Comparison of ENCODE assay signal across 17 mouse cellular contexts in the genomic region with DNA sequence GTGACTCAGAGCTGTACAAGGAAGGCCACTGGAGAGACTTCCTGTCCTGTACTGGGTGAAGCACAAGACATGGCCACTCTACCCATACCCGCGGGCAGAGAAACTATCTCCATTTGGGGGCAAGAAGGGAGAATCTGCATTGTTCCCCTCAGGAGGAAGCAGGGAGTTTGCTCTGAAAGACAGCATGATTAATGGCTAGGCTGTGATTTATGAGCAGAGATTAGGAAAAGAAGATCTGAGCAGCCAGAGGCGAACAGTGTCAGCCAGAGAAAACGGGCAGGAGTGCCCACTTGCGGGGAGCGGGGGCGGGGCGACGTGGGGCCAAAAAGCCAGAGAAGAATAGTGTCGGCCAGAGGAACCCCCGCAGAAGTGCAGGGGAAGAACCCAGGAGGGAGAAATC. TPM values are rescaled to one million over a fixed set of nuclear protein-coding genes. Genes with fewer than 3 reads are reported as not detected.
DNase-seq lines count a peak whose midpoint lies in the region; ATAC-seq and TF ChIP-seq lines count a peak whose summit lies in the region.
"Had no signal": no experiment of that assay in that cellular context is flagged by ENCODE, and none has a peak within 500 bp of the region (broad histone marks: within the 10 kb centered on the region; RNA-seq: fewer than 3 reads in every experiment).

No protein-coding gene starts in this region.

- WGBS in hindbrain, embryonic 10.5 days: 58% methylated on average over 11 of the region's 11 CpGs
- WGBS in hindbrain, embryonic 14.5 days: 38% methylated on average over 11 of the region's 11 CpGs
- 43% methylated on average over 11 of the region's 11 CpGs for WGBS in liver, embryonic 12.5 days (ENCODE audit: insufficient replicate concordance)

- no peaks in the 10 kb centered on the region for H3K9me3 ChIP-seq in hindbrain, embryonic 10.5 days
- no peaks in the 10 kb centered on the region for H3K9me3 ChIP-seq in hindbrain, embryonic 14.5 days (ENCODE audit: control insufficient read depth, low read length)
- H3K9me3 ChIP-seq in liver, embryonic 12.5 days (replicated peaks): no peaks in the 10 kb centered on the region
- H3K9me3 ChIP-seq: midbrain, embryonic 15.5 days had no signal

- H3K4me2 ChIP-seq in hindbrain, embryonic 14.5 days (replicated peaks): no peak overlapping the region
- H3K4me2 ChIP-seq in liver, embryonic 12.5 days: no peak overlapping the region
- H3K4me2 ChIP-seq: lung, embryonic 14.5 days; midbrain, embryonic 15.5 days had no signal

- no peak overlapping the region for H3K9ac ChIP-seq in hindbrain, embryonic 14.5 days
- H3K9ac ChIP-seq in liver, embryonic 12.5 days: no peak overlapping the region
- H3K9ac ChIP-seq: lung, embryonic 14.5 days; midbrain, embryonic 15.5 days had no signal

- H3K27ac ChIP-seq in hindbrain, embryonic 10.5 days: peak overlapping the region; percentile 35; the same call in 1 of the 2 replicates
- no peak overlapping the region for H3K27ac ChIP-seq in hindbrain, embryonic 14.5 days
- peak overlapping the region; percentile 87; the same call in 1 of the 2 replicates for H3K27ac ChIP-seq in layer of hippocampus, adult 2 months
- no peak overlapping the region for H3K27ac ChIP-seq in liver, embryonic 12.5 days
- H3K27ac ChIP-seq: macrophage; midbrain, embryonic 15.5 days had no signal

- H3K4me1 ChIP-seq in hindbrain, embryonic 10.5 days (replicated peaks): peaks cover 32% of the 10 kb centered on the region
- 0 out of 2 replicates have a peak, but pooled peaks cover 4% of the 10 kb centered on the region for H3K4me1 ChIP-seq in hindbrain, embryonic 14.5 days (replicated peaks; ENCODE audit: control insufficient read depth, insufficient read depth, low read length)
- no peaks in the 10 kb centered on the region for H3K4me1 ChIP-seq in liver, embryonic 12.5 days

- H3K36me3 ChIP-seq in hindbrain, embryonic 10.5 days: no peaks in the 10 kb centered on the region
- H3K36me3 ChIP-seq in hindbrain, embryonic 14.5 days (replicated peaks; ENCODE audit: control insufficient read depth, insufficient read depth): no peaks in the 10 kb centered on the region
- no peaks in the 10 kb centered on the region for H3K36me3 ChIP-seq in liver, embryonic 12.5 days
- H3K36me3 ChIP-seq: midbrain, embryonic 15.5 days had no signal

- H3K27me3 ChIP-seq in hindbrain, embryonic 10.5 days (ENCODE audit: insufficient read depth, poor library complexity, severe bottlenecking): no peaks in the 10 kb centered on the region
- no peaks in the 10 kb centered on the region for H3K27me3 ChIP-seq in hindbrain, embryonic 14.5 days (ENCODE audit: control insufficient read depth, insufficient read depth, low read length)
- peaks cover 9% of the 10 kb centered on the region; the same call in 1 of the 2 replicates for H3K27me3 ChIP-seq in liver, embryonic 12.5 days (replicated peaks)
- H3K27me3 ChIP-seq: midbrain, embryonic 15.5 days had no signal

- no peak for TF ChIP-seq CTCF in layer of hippocampus, adult 2 months (conservative IDR thresholded peaks at IDR 0.05)

- no peak for ATAC-seq in hindbrain, embryonic 14.5 days (ENCODE audit: low FRiP score)
- no peak for ATAC-seq in liver, embryonic 12.5 days
- ATAC-seq: inflammation-experienced regulatory T-cells, adult 6 months had no signal

- DNase-seq in hindbrain, embryonic 10.5 days (ENCODE audit: low spot score): no peak
- DNase-seq in hindbrain, embryonic 14.5 days (ENCODE audit: low spot score): no peak
- no peak for DNase-seq in layer of hippocampus, adult 2 months (ENCODE audit: low spot score in 2 of 2)
- no peak for DNase-seq in layer of hippocampus, postnatal 10 days (ENCODE audit: low spot score in 2 of 2)
- peak; percentile 62 for DNase-seq in adrenal gland, postnatal 14 days
- DNase-seq in hindlimb bud, embryonic 11.5 days (ENCODE audit: extremely low spot score, low read depth, low spot score): peak; percentile 5
- DNase-seq: cerebellum, adult 18-20 months; gastrocnemius, postnatal 10 days; heart, adult 18-20 months; lung, embryonic 14.5 days; thymus, postnatal 4 days had no signal

- no peak overlapping the region for H3K4me3 ChIP-seq in hindbrain, embryonic 10.5 days
- H3K4me3 ChIP-seq in hindbrain, embryonic 14.5 days (replicated peaks; ENCODE audit: low read length): no peak overlapping the region
- no peak overlapping the region for H3K4me3 ChIP-seq in layer of hippocampus, adult 2 months
- H3K4me3 ChIP-seq in liver, embryonic 12.5 days: no peak overlapping the region
- H3K4me3 ChIP-seq: midbrain, embryonic 15.5 days had no signal

RNA-seq across cellular contexts. Expression of a gene that starts 29.9 kb away (rescaled TPM):
- 7.5 and 10.5 TPM in 2 replicates for polyA plus RNA-seq in hindbrain, embryonic 10.5 days (2016; fragmentation: Nextera tagmentation; extraction: Ambion mirVana)
- 11.5 and 13.0 TPM in 2 replicates for polyA plus RNA-seq in hindbrain, embryonic 14.5 days (2014; fragmentation: Nextera tagmentation; extraction: Ambion mirVana)
- total RNA-seq in layer of hippocampus, adult 2 months (2021): 10 to 100 TPM; 49.2 to 54.8 TPM
- total RNA-seq in layer of hippocampus, postnatal 10 days (2021): 10 to 100 TPM; 56.9 to 60.9 TPM
- 10.1 and 10.3 TPM in 2 replicates for total RNA-seq in adrenal gland, postnatal 14 days (2021)
- polyA plus RNA-seq in liver, embryonic 12.5 days (2016; fragmentation: Nextera tagmentation; extraction: Ambion mirVana): 1.2 and 1.6 TPM in 2 replicates
- polyA plus RNA-seq: macrophage had no signal

RNA-seq across cellular contexts. Expression of a gene that starts 37.0 kb away (rescaled TPM):
- 58.4 and 59.3 TPM in 2 replicates for polyA plus RNA-seq in hindbrain, embryonic 10.5 days (2016; fragmentation: Nextera tagmentation; extraction: Ambion mirVana)
- 46.0 and 47.4 TPM in 2 replicates for polyA plus RNA-seq in hindbrain, embryonic 14.5 days (2014; fragmentation: Nextera tagmentation; extraction: Ambion mirVana)
- 10 to 100 TPM; 24.0 to 24.5 TPM for total RNA-seq in layer of hippocampus, adult 2 months (2021)
- total RNA-seq in layer of hippocampus, postnatal 10 days (2021): 10 to 100 TPM; 21.7 to 22.4 TPM
- total RNA-seq in adrenal gland, postnatal 14 days (2021): 93.6 and 94.2 TPM in 2 replicates
- 52.4 and 52.9 TPM in 2 replicates for polyA plus RNA-seq in liver, embryonic 12.5 days (2016; fragmentation: Nextera tagmentation; extraction: Ambion mirVana)

RNA-seq across cellular contexts. Expression of a gene that starts 56.3 kb away (rescaled TPM):
- polyA plus RNA-seq in hindbrain, embryonic 10.5 days (2016; fragmentation: Nextera tagmentation; extraction: Ambion mirVana): 1.7 and 2.1 TPM in 2 replicates
- polyA plus RNA-seq in hindbrain, embryonic 14.5 days (2014; fragmentation: Nextera tagmentation; extraction: Ambion mirVana): 5.2 and 5.6 TPM in 2 replicates
- 10 to 100 TPM; 36.9 to 37.2 TPM for total RNA-seq in layer of hippocampus, adult 2 months (2021)
- total RNA-seq in layer of hippocampus, postnatal 10 days (2021): 10 to 100 TPM; 33.6 to 35.1 TPM
- 36.4 and 37.6 TPM in 2 replicates for total RNA-seq in adrenal gland, postnatal 14 days (2021)
- 1.5 and 1.6 TPM in 2 replicates for polyA plus RNA-seq in liver, embryonic 12.5 days (2016; fragmentation: Nextera tagmentation; extraction: Ambion mirVana)

RNA-seq across cellular contexts. Expression of a gene that starts 56.6 kb away (rescaled TPM):
- polyA plus RNA-seq in hindbrain, embryonic 10.5 days (2016; fragmentation: Nextera tagmentation; extraction: Ambion mirVana): 3.1 and 4.0 TPM in 2 replicates
- 2.5 and 2.9 TPM in 2 replicates for polyA plus RNA-seq in hindbrain, embryonic 14.5 days (2014; fragmentation: Nextera tagmentation; extraction: Ambion mirVana)
- total RNA-seq in layer of hippocampus, adult 2 months (2021): 1 to 10 TPM in 1 of 2 experiments, under 1 TPM in 1; 0.91 to 1.3 TPM
- 1 to 10 TPM; 2.1 to 2.3 TPM for total RNA-seq in layer of hippocampus, postnatal 10 days (2021)
- 0.49 and 0.52 TPM in 2 replicates for total RNA-seq in adrenal gland, postnatal 14 days (2021)
- polyA plus RNA-seq in liver, embryonic 12.5 days (2016; fragmentation: Nextera tagmentation; extraction: Ambion mirVana): 0.25 and 0.31 TPM in 2 replicates
- total RNA-seq: liver, adult 2 months had no signal
- polyA plus RNA-seq: liver, adult 2 months; small intestine, adult 2 months had no signal

Comparison
In these comparisons a context has a peak if more than half of its experiments do, and no peak if none do; other contexts are left out.
1. H3K27ac ChIP-seq: peak in hindbrain, embryonic 10.5 days (single experiment) and layer of hippocampus, adult 2 months (single experiment); none in hindbrain, embryonic 14.5 days (single experiment) and liver, embryonic 12.5 days (single experiment).
2. DNase-seq: peak in adrenal gland, postnatal 14 days (single experiment) and hindlimb bud, embryonic 11.5 days (single experiment); none in hindbrain, embryonic 10.5 days (single experiment), hindbrain, embryonic 14.5 days (single experiment), layer of hippocampus, adult 2 months (0 of 2) and layer of hippocampus, postnatal 10 days (0 of 2).